8 mouse cellular contexts compared by ENCODE assay signal in the genomic region with DNA sequence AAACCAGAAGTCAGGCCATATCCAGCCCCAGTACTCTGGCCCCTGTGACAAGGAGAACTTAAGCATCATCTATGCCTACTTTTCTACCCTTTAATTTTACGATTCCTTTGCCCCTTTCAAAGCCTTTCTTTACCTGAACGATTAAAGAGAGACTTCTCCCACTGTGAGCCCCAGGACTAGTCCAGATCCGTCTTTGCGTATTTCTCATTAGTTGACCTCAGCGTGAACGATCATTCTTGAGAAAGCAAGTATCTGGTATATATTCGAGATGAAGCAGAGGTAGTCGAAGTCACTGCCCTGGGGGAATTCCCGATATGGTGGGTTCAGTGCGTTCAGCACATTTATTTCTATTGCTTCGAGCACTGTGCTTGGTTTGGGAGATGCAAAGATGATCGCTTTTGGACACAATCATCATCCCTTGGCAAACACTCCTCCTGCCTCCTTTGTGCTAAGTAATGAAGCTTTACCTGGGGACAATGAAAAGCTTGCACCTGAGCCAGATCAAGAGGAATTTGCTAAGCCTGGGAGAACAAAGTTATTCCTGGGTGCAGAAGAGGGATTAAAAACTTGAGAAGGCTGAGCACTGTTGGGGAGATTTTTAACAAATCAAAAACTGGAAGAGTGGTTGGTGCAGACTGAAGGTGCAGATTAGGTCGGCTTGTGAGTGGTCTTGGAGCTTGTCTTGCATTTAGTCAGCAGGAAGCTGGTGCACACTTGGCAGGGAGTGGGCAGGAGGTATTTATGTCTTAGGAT. TPM values are rescaled to one million over a fixed set of nuclear protein-coding genes. Genes with fewer than 3 reads are reported as not detected.
A peak's percentile ranks its signal among the peaks of the same experiment; 100 is the strongest.
DNase-seq lines count a peak whose midpoint lies in the region; ATAC-seq and TF ChIP-seq lines count a peak whose summit lies in the region.

No protein-coding gene starts in this region.

- H3K9me3 ChIP-seq in heart, embryonic 11.5 days (replicated peaks; ENCODE audit: control insufficient read depth, low read length), result no peaks in the 10 kb centered on the region
- no peaks in the 10 kb centered on the region for H3K9me3 ChIP-seq in forebrain, postnatal 0 days (ENCODE audit: low read length)
- H3K9me3 ChIP-seq in midbrain, embryonic 10.5 days (replicated peaks), result no peaks in the 10 kb centered on the region

- TF ChIP-seq CTCF in forebrain, postnatal 0 days (IDR thresholded peaks at IDR 0.05; ENCODE audit: low read depth), result no peak

- H3K4me3 ChIP-seq in heart, embryonic 11.5 days (ENCODE audit: low read depth, low read length), result peak overlapping the region; percentile 96
- peak overlapping the region; percentile 96 for H3K4me3 ChIP-seq in forebrain, postnatal 0 days (ENCODE audit: low read depth, low read length)
- peak overlapping the region; percentile 98 for H3K4me3 ChIP-seq in midbrain, embryonic 10.5 days

- H3K9ac ChIP-seq in heart, embryonic 11.5 days (ENCODE audit: low read depth, low read length), result peak overlapping the region; percentile 96
- peak overlapping the region; percentile 95 for H3K9ac ChIP-seq in forebrain, postnatal 0 days

- peak overlapping the region; percentile 87 for H3K4me2 ChIP-seq in heart, embryonic 11.5 days
- H3K4me2 ChIP-seq in forebrain, postnatal 0 days (ENCODE audit: low read depth), result peak overlapping the region; percentile 80

- H3K27me3 ChIP-seq in heart, embryonic 11.5 days (ENCODE audit: control insufficient read depth, insufficient read depth, low read length), result no peaks in the 10 kb centered on the region
- no peaks in the 10 kb centered on the region for H3K27me3 ChIP-seq in forebrain, postnatal 0 days (ENCODE audit: insufficient read depth, low read length)
- H3K27me3 ChIP-seq in midbrain, embryonic 10.5 days (ENCODE audit: low read depth, poor library complexity, severe bottlenecking), result no peaks in the 10 kb centered on the region

- H3K27ac ChIP-seq in heart, embryonic 11.5 days (ENCODE audit: low read depth, low read length), result peak overlapping the region; percentile 89
- H3K27ac ChIP-seq in forebrain, postnatal 0 days (ENCODE audit: low read depth, low read length), result peak overlapping the region; percentile 95
- H3K27ac ChIP-seq in midbrain, embryonic 10.5 days (replicated peaks), result peak overlapping the region; percentile 99

- peaks cover 2% of the 10 kb centered on the region; the same call in 1 of the 2 replicates for H3K36me3 ChIP-seq in heart, embryonic 11.5 days (ENCODE audit: control insufficient read depth, insufficient read depth, low read length)
- H3K36me3 ChIP-seq in forebrain, postnatal 0 days (ENCODE audit: insufficient read depth), result 0 out of 2 replicates have a peak, but pooled peaks cover 7% of the 10 kb centered on the region
- peaks cover 31% of the 10 kb centered on the region for H3K36me3 ChIP-seq in midbrain, embryonic 10.5 days

- H3K4me1 ChIP-seq in heart, embryonic 11.5 days (ENCODE audit: control insufficient read depth, insufficient read depth, low read length), result peaks cover 15% of the 10 kb centered on the region
- peaks cover 16% of the 10 kb centered on the region for H3K4me1 ChIP-seq in forebrain, postnatal 0 days (ENCODE audit: insufficient read depth)
- H3K4me1 ChIP-seq in midbrain, embryonic 10.5 days, result peaks cover 21% of the 10 kb centered on the region

- DNase-seq in heart, postnatal 4 days, result no peak
- no peak for DNase-seq in forebrain, postnatal 0 days
- no peak for DNase-seq in midbrain, embryonic 10.5 days (ENCODE audit: low spot score)
- DNase-seq in urinary bladder, postnatal 4 days (ENCODE audit: low spot score in 2 of 2), result no peak
- DNase-seq in Muller cell, postnatal 12 days (ENCODE audit: inconsistent ontology term), result no peak
- DNase-seq in kidney, postnatal 10 days, result no peak

- ATAC-seq in heart, embryonic 11.5 days (replicated peaks; ENCODE audit: insufficient number of reproducible peaks, low FRiP score, low TSS enrichment), result no peak
- peak; percentile 10 for ATAC-seq in CD4-positive, CD25-positive, alpha-beta regulatory T cell, adult 4 months
- no peak for ATAC-seq in forebrain, postnatal 0 days

- 27% methylated on average over 13 of the region's 13 CpGs for WGBS in heart, embryonic 11.5 days (ENCODE audit: insufficient replicate concordance)
- WGBS in forebrain, postnatal 0 days, result 11% methylated on average over 13 of the region's 13 CpGs
- WGBS in midbrain, embryonic 10.5 days, result 24% methylated on average over 13 of the region's 13 CpGs

RNA-seq across cellular contexts. Expression of a gene that starts 1.0 kb away (rescaled TPM):
- 26.3 and 31.5 TPM in 2 replicates for polyA plus RNA-seq in heart, embryonic 11.5 days (2014; fragmentation: Nextera tagmentation; extraction: Ambion mirVana)
- total RNA-seq in heart, postnatal 4 days (2021), result 10 to 100 TPM; 24.1 to 24.6 TPM
- 10 to 100 TPM; 16.2 to 19.4 TPM for polyA plus RNA-seq in CD4-positive, CD25-positive, alpha-beta regulatory T cell, adult 4 months (2017; shearing (Covaris generic))
- 37.2 and 38.1 TPM in 2 replicates for total RNA-seq in forebrain, postnatal 0 days (2014; rRNA removed)
- 25.5 and 28.8 TPM in 2 replicates for polyA plus RNA-seq in forebrain, postnatal 0 days (2015; fragmentation: Nextera tagmentation; extraction: Ambion mirVana)
- polyA plus RNA-seq in midbrain, embryonic 10.5 days (2016; fragmentation: Nextera tagmentation; extraction: Ambion mirVana), result 38.9 and 39.5 TPM in 2 replicates

RNA-seq across cellular contexts. Expression of a gene that starts 18.8 kb away (rescaled TPM):
- 9.6 and 12.5 TPM in 2 replicates for polyA plus RNA-seq in heart, embryonic 11.5 days (2014; fragmentation: Nextera tagmentation; extraction: Ambion mirVana)
- 1 to 10 TPM; 8.3 to 9.9 TPM for total RNA-seq in heart, postnatal 4 days (2021)
- 10 to 100 TPM; 17.7 to 18.8 TPM for polyA plus RNA-seq in CD4-positive, CD25-positive, alpha-beta regulatory T cell, adult 4 months (2017; shearing (Covaris generic))
- 12.8 and 13.7 TPM in 2 replicates for total RNA-seq in forebrain, postnatal 0 days (2014; rRNA removed)
- 6.9 and 8.9 TPM in 2 replicates for polyA plus RNA-seq in forebrain, postnatal 0 days (2015; fragmentation: Nextera tagmentation; extraction: Ambion mirVana)
- 14.4 and 16.2 TPM in 2 replicates for polyA plus RNA-seq in midbrain, embryonic 10.5 days (2016; fragmentation: Nextera tagmentation; extraction: Ambion mirVana)
